Mouse (Mus musculus) megakaryocyte, embryonic 14.5 days (primary cell): ENCODE measurements at regions not wholly inside any gene's neighbourhood (a gene's known extent, or its start where the extent isn't known, plus 50 kb on each side); places are given as distances from the start of the nearest gene placed in this dataset.

Source experiments
- FLI1 ChIP-seq: IDR thresholded peaks from 2 replicates; pipeline ENCODE4 v1.6.1; 2012; ENCODE audit warnings: low read length, inconsistent platforms, mixed read lengths
- GATA1 ChIP-seq: IDR thresholded peaks from 3 replicates; pipeline ENCODE4 v1.6.1; 2012; ENCODE audit warnings: mixed read lengths, low read length, inconsistent platforms, borderline replicate concordance

DNA sequence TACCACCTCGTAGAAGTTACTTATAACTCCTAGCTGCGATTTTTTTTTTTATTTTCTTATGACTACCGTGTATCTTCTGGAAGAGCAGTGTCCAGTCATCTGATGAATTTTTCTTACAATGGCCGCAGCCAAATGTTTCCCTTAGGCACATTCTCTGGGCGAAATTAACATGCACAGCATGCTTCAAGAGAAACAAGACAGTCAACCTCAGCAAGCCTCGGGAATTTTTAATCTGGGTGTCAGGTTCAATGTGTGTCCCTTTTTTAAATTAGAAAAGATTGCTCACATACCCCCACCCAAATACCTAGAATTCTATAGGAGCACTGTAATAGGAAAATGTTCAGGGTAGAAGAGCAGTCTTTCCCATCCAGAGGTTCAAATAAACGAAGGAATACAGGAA, 136.8 kb downstream of the Irs2 start:
- TF ChIP-seq GATA1 (no peak), FLI1 (no peak)
